Mouse (Mus musculus): ENCODE measurements around the gene Snx29.

DNA sequence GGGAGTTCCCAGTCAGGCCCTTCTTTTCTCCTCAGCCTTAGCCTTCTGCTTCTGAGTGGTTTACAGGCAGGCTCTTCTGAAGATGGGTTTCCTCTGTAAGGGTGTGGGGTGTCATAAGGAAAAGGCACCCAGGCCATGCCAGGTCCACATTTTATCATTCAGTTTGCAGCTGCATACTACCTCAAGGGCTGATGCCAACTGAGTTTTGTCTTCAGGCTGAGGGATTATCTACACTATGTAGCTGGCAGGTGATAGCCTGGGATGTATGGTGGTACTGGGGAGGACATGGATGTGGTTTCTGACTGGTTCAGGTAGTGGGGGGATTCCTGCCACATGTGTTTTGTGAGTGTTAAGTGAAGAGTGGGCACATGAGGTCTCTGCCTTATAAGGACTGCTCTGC, 266.0 kb downstream of the Snx29 start:
- no peak for TF ChIP-seq CTCF (IDR thresholded peaks at IDR 0.05)
- TF ChIP-seq EP300 (IDR thresholded peaks at IDR 0.05): no peak
